Mouse (Mus musculus) left cerebral cortex, adult 2 months (tissue): ENCODE results near the gene Cdh15. TPM values are rescaled to one million over a fixed set of nuclear protein-coding genes. Genes with fewer than 3 reads are reported as not detected.

Experiments used
- DNase-seq, 2 experiments: peaks; one replicate each; pipeline ENCODE4 v3.0.0; 2021 to 2022; ENCODE audit warnings: low spot score in 2 of 2, mixed read lengths in 1 of 2; ENCODE audit errors: extremely low spot score in 1 of 2
- H3K27ac ChIP-seq: fragments of 200-600 bp; 2 replicates; pipeline ENCODE4 v1.8.1; 2022
- H3K4me3 ChIP-seq: fragments of 200-600 bp; 2 replicates; pipeline ENCODE4 v1.8.1; 2022
- CTCF ChIP-seq: fragments of 200-600 bp; IDR thresholded peaks from 2 replicates; pipeline ENCODE4 v1.8.1; 2022; ENCODE audit warnings: antibody characterized with exemption, mild to moderate bottlenecking, moderate library complexity
- intact Hi-C: fragments of 180-260 bp; cut with DNase I; formaldehyde crosslinking; loops from one replicate; pipeline ENCODE4 v1.15.1; 2025
- total RNA-seq, 2 experiments: library from RNA; stranded (reverse); gene quantifications; 2 replicates each; pipeline ENCODE4 v1.2.3; 2021

The Cdh15 gene
- total RNA-seq, 2 experiments from 2014 or later, result 0.97 to 1.1 TPM

DNA sequence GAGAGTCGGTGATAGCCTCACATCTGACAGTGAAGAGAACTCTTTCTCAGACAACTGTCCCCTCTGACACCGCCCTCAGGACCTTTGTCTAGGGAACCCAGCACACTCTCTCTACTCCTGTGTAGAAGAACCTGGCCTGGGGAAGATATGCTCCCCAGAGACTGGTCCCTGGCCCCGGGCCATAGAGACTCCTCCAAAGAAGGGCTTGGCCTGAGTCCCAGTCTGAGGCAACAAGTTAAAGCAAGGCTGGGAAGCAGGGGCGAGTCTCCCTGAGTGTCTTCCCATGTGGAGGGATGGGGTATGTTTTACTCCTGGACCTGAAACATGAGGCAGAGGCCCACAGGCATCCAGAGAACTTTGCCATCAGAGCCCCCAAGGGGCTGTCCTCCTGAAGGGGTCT is 2.1 kb upstream of the Cdh15 start:
- Histone ChIP-seq H3K27ac (no peak overlapping the region), H3K4me3 (no peak overlapping the region)
- no peak for DNase-seq
- intact Hi-C loops, result no loop called here
- TF ChIP-seq CTCF, result no peak

DNA sequence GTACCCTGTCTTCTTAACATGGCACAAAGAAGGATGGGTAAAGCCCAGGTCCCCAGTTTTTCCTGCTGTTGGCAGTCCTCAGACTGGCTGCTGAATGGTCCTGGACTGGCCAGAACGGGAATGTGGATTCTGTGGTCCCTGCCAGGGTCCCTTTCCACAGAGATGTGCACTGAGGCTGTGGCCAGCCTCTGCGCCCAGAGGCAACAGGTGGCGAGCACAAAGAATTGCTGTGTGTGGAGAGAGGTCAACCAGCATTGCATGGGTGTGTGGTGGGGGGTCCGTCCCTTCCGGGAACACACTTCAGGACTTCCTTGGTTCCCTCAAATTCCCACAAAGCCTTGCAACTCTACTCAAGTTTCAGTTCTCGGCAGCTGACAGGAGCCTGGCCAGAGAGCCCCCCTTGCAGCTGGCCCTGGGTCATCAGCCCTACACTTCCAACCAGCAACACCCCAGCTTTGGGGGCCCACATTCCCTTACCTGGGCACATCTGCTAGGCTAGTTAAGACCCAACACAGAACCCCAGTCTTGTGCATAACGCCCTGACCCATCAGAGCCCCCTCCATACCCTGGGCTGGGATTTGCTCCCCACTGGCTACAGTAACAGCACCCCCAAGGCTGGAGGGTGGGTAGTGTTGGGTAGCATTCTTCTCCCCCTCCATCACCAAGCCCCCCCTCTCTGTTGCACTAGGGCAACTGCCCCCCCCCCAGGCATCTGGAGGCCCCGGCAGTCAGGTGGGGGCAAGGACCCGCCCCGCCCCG is 1.6 kb downstream of the Cdh15 start:
- Histone ChIP-seq H3K27ac (no peak overlapping the region), H3K4me3 (no peak overlapping the region)
- no peak for TF ChIP-seq CTCF
- no peak for DNase-seq
- intact Hi-C loops, result no loop called here

- no peak for DNase-seq
- intact Hi-C loops, result no loop called here
- no peak overlapping the region for H3K27ac ChIP-seq
- H3K4me3 ChIP-seq, result no peak overlapping the region
- no peak for TF ChIP-seq CTCF
Measured at GRCm38 (mm10) chr8:122850641-122851240, 3.0 kb downstream of the Cdh15 start.

DNA sequence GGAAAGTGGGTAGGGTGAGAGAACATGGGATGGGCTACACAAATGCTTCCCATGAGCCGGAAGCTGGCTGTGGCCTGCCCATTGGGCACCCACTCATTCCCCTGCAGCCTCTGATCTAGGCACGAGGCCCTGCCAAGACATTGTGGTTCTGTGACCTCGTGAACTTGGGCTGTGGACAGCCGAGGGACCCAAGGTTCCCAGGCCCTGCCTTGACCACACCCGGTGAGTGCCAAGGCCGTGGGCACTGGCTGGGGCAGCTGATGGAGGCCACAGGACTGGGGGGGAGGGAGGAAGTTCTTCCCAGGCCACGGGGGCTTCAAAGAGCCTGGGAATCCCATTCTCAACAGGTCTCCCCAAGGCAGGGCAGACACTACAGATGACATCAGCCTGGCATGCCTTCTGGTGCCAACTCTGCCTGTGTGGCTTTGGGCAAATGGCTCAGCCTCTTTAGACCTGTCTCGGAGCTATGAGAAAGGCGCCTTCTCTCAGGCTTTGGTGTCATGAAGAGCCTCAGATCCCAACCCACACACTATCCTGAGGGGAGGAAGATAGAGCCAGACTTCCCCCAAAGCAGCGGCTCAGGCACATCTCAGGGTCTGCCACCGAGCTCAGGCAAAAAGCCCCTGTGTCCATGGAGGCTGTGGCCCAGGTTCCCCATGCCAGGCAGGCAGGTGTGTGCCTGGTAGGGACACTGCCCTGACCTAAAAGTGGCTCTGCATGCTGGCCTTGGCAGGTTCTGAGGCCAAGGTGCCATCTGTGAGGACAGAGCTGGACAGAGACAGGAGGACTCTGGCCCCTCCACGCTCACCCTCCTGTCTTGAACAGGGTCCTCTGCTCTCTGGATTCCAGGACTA is 4.2 kb downstream of the Cdh15 start:
- no peak for TF ChIP-seq CTCF
- no peak overlapping the region for H3K27ac ChIP-seq
- intact Hi-C loops, result no loop called here
- no peak overlapping the region for H3K4me3 ChIP-seq
- DNase-seq, result no peak

GRCm38 (mm10) chr8:122852546-122852905 is 4.8 kb downstream of the Cdh15 start:
- no peak for TF ChIP-seq CTCF
- intact Hi-C loops, result no loop called here
- Histone ChIP-seq H3K27ac (no peak overlapping the region), H3K4me3 (no peak overlapping the region)
- DNase-seq, result no peak

- intact Hi-C loops, result no loop called here
- no peak for TF ChIP-seq CTCF
- no peak for DNase-seq
- Histone ChIP-seq H3K27ac (no peak overlapping the region), H3K4me3 (no peak overlapping the region)
Measured at GRCm38 (mm10) chr8:122853340-122853771, 5.6 kb downstream of the Cdh15 start.

GRCm38 (mm10) chr8:122854388-122854787 is 6.6 kb downstream of the Cdh15 start:
- intact Hi-C loops, result no loop called here
- no peak overlapping the region for H3K4me3 ChIP-seq
- TF ChIP-seq CTCF, result no peak
- DNase-seq, result no peak
- H3K27ac ChIP-seq, result no peak overlapping the region

- DNase-seq, result no peak
- intact Hi-C loops, result no loop called here
- no peak overlapping the region for H3K4me3 ChIP-seq
- TF ChIP-seq CTCF, result no peak
- H3K27ac ChIP-seq, result no peak overlapping the region
Measured at GRCm38 (mm10) chr8:122855123-122855522, 7.4 kb downstream of the Cdh15 start.

DNA sequence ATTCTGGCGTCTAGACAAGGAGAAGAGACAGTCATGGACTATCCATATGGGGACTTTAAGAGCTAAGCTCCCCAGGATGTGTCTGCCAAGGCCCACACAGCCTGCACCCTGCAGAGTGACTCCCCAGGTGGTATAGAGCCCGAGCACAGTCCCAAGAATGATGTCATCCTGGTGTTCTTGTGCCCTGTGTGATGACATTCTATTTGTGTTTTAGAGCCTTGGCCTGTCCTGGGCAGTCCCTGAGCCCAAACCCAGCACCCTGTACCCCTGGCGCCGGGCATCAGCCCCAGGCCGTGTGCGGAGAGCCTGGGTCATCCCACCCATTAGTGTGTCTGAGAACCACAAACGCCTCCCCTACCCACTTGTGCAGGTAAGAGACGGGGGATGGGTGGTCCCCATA is 8.5 kb downstream of the Cdh15 start:
- intact Hi-C loops, result no loop called here
- no peak overlapping the region for H3K27ac ChIP-seq
- no peak for TF ChIP-seq CTCF
- no peak overlapping the region for H3K4me3 ChIP-seq
- DNase-seq, result no peak

- Histone ChIP-seq H3K4me3 (no peak overlapping the region), H3K27ac (no peak overlapping the region)
- TF ChIP-seq CTCF, result no peak
- intact Hi-C loops, result no loop called here
- DNase-seq, result no peak
Measured at GRCm38 (mm10) chr8:122859843-122860242, 12.1 kb downstream of the Cdh15 start.

DNA sequence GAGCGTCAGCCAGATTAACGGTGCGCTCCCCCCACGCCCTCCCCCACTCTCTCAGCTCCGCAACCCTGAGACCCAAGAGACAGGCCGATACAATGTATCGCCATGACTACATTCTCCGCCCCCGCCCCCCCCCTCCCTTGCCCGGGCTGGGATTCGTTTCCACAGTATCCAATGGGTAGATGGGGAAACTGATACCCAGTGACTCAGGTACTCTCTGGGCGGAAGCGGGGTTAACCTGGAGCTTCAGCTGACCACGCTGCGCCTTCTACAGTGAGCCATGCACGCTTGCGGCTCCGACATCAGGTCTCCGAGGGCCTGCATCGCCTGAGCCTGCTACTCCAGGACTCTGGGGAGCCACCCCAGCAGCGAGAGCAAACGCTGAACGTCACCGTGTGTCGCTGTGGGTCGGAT is 17.0 kb downstream of the Cdh15 start:
- Histone ChIP-seq H3K27ac (no peak overlapping the region), H3K4me3 (peak overlapping the region; percentile 32)
- intact Hi-C loops, result no loop called here
- no peak for TF ChIP-seq CTCF
- no peak for DNase-seq

DNA sequence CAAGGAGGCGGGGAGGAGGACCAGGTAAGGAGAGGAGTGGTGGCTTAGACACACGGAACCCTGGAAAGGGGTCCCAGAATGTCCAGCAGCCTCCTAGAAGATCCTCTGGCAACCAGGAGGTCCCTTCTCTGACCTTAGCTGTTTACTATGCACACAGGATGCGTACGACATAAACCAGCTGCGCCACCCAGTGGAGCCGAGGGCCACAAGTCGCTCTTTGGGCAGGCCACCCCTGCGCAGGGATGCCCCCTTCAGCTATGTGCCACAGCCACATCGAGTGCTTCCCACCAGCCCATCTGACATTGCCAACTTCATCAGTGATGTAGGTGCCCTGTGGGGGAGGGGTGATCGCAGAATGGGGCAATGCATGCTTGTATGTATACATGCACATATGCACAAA is 17.7 kb downstream of the Cdh15 start:
- intact Hi-C loops, result no loop called here
- peak; percentile 35 for TF ChIP-seq CTCF
- Histone ChIP-seq H3K27ac (no peak overlapping the region), H3K4me3 (peak overlapping the region; percentile 32)
- no peak for DNase-seq
